Mouse (Mus musculus): ENCODE data around the gene Nhsl2.

Gene Nhsl2

GRCm38 (mm10) chrX:101907301-101907700, 58.1 kb downstream of the Nhsl2 start:
- no peak for DNase-seq

- DNase-seq: no peak
These were observed 79.9 kb downstream of the Nhsl2 start for GRCm38 (mm10) chrX:101929131-101929530.

GRCm38 (mm10) chrX:101930301-101930700, 81.1 kb downstream of the Nhsl2 start:
- DNase-seq: no peak

- DNase-seq: no peak
These were observed 81.8 kb downstream of the Nhsl2 start for GRCm38 (mm10) chrX:101931016-101931415.

GRCm38 (mm10) chrX:101932244-101932643, 83.1 kb downstream of the Nhsl2 start:
- DNase-seq: peak; percentile 51

GRCm38 (mm10) chrX:101933346-101933745, 84.2 kb downstream of the Nhsl2 start:
- no peak for DNase-seq

- DNase-seq: no peak
These were observed 86.2 kb downstream of the Nhsl2 start for GRCm38 (mm10) chrX:101935291-101935840.

- no peak for DNase-seq
These were observed 90.3 kb downstream of the Nhsl2 start for GRCm38 (mm10) chrX:101939486-101939885.

GRCm38 (mm10) chrX:101942461-101942896, 93.3 kb downstream of the Nhsl2 start:
- peak; percentile 78 for DNase-seq

GRCm38 (mm10) chrX:101943743-101944142, 94.6 kb downstream of the Nhsl2 start:
- no peak for DNase-seq

- DNase-seq: no peak
These were observed 95.7 kb downstream of the Nhsl2 start for GRCm38 (mm10) chrX:101944761-101945330.

GRCm38 (mm10) chrX:101952436-101952835, 103.3 kb downstream of the Nhsl2 start:
- no peak for DNase-seq

- no peak for DNase-seq
These were observed 104.1 kb downstream of the Nhsl2 start for GRCm38 (mm10) chrX:101953256-101953655.

- peak; percentile 93 for DNase-seq
These were observed 104.8 kb downstream of the Nhsl2 start for GRCm38 (mm10) chrX:101953787-101954491.

- no peak for DNase-seq
These were observed 105.3 kb downstream of the Nhsl2 start for GRCm38 (mm10) chrX:101954492-101954851.

GRCm38 (mm10) chrX:101961848-101962247, 112.7 kb downstream of the Nhsl2 start:
- DNase-seq: no peak

- peak; percentile 12 for DNase-seq
These were observed 114.5 kb downstream of the Nhsl2 start for GRCm38 (mm10) chrX:101963711-101964110.

GRCm38 (mm10) chrX:101973028-101973427, 123.8 kb downstream of the Nhsl2 start:
- no peak for DNase-seq

GRCm38 (mm10) chrX:101976931-101977330, 127.7 kb downstream of the Nhsl2 start:
- no peak for DNase-seq

- no peak for DNase-seq
These were observed 129.7 kb downstream of the Nhsl2 start for GRCm38 (mm10) chrX:101978861-101979260.

- DNase-seq: no peak
These were observed 130.1 kb downstream of the Nhsl2 start for GRCm38 (mm10) chrX:101979267-101979666.

GRCm38 (mm10) chrX:101980586-101980985, 131.4 kb downstream of the Nhsl2 start:
- DNase-seq: no peak

GRCm38 (mm10) chrX:101981450-101981849, 132.3 kb downstream of the Nhsl2 start:
- peak; percentile 27 for DNase-seq

- DNase-seq: peak; percentile 27
These were observed 134.5 kb downstream of the Nhsl2 start for GRCm38 (mm10) chrX:101983638-101984037.
